Mouse (Mus musculus) cerebellum, postnatal 4 days (tissue): ENCODE measurements around the gene Arhgap15.

Experiments
- DNase-seq, 2 experiments: peaks; one replicate each; pipeline ENCODE4 v3.0.0; 2022; ENCODE audit warnings: low spot score in 2 of 2, mixed read lengths in 1 of 2

The Arhgap15 gene

GRCm38 (mm10) chr2:44111276-44111675 is 362.7 kb downstream of the Arhgap15 start:
- no peak for DNase-seq

GRCm38 (mm10) chr2:44112990-44113798 is 364.6 kb downstream of the Arhgap15 start:
- DNase-seq = no peak

GRCm38 (mm10) chr2:44114296-44114695 is 365.7 kb downstream of the Arhgap15 start:
- no peak for DNase-seq

GRCm38 (mm10) chr2:44121162-44121561 is 372.5 kb downstream of the Arhgap15 start:
- no peak for DNase-seq

DNA sequence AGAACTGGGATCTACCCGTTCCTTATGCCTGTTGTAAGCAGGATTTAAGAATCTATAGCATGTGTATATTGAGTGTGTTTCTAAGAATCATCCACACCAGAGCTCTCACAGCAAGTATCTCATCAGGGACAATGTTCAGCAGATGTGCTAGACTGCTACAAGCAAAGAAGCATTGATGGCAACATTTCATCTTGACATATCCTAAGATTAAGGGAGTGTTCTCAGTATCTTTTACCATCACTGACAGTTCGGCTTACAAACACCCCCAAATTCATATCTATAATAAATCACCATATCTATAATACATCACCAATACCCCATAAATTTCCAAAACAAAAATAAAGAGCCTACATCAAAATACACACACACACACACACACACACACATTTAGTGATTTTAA is 374.6 kb downstream of the Arhgap15 start:
- no peak for DNase-seq

DNA sequence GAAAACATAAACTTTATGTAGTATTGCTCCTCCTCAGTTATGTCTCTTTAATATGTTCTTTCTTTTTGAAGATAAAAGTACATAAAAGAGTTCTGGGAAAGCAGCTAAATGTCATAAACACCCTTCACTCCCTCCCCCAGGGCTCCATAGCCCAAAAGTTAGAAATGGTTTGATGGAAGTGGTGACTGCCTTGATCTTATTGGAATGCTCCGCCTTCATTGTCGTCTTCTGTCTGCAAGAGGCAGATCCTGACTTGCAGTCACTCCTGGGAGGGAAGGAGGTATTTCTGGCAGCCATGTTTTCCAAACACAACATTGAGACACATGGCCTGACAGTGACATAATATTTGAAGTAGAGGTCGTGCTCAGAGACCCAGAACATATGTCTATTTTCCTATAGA is 375.5 kb downstream of the Arhgap15 start:
- DNase-seq = no peak

GRCm38 (mm10) chr2:44124683-44125082 is 376.1 kb downstream of the Arhgap15 start:
- no peak for DNase-seq

- no peak for DNase-seq
Measured at GRCm38 (mm10) chr2:44126044-44126695, 377.5 kb downstream of the Arhgap15 start.

GRCm38 (mm10) chr2:44129533-44129932 is 380.9 kb downstream of the Arhgap15 start:
- DNase-seq = no peak

- DNase-seq = no peak
Measured at GRCm38 (mm10) chr2:44131271-44131670, 382.6 kb downstream of the Arhgap15 start.

DNA sequence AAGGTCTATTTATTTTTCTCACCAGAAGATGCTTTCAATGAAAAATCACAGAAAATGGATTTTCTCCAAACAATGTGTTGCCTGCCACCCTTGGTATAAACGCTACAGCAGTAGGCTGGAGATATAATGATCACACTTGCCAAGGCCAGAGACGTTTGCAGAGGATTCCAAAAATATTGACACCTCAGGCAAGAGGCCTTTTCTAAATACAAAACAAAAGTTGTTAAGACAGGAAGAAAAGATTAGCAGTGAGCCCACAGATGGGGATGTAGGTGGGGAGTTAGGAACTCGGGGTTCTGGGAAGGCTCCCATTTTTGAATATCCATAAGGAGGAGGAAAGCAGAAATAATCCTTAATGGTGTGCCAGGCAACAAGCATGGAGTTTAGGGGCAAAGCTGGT is 386.2 kb downstream of the Arhgap15 start:
- no peak for DNase-seq

DNA sequence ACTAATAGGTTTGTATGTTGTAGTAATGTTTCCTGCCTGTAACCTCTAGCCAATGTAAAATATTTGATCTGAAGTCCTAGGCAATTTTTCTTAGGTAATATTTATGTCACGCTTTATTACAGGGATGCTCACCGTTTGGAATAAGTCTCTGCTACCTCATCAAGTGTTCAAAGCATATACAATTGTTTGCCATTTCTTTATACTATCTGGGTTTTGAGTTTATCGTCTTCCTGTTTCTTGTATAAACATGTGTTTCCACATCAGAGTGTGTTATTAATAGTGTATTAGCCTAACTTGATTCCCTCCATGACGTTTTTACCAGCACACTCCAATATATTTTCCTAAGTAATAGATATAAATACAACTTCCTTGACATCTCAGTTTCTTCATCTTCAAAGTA is 391.8 kb downstream of the Arhgap15 start:
- no peak for DNase-seq

GRCm38 (mm10) chr2:44142152-44142551 is 393.5 kb downstream of the Arhgap15 start:
- no peak for DNase-seq

- DNase-seq = no peak
Measured at GRCm38 (mm10) chr2:44142611-44143010, 394.0 kb downstream of the Arhgap15 start.

DNA sequence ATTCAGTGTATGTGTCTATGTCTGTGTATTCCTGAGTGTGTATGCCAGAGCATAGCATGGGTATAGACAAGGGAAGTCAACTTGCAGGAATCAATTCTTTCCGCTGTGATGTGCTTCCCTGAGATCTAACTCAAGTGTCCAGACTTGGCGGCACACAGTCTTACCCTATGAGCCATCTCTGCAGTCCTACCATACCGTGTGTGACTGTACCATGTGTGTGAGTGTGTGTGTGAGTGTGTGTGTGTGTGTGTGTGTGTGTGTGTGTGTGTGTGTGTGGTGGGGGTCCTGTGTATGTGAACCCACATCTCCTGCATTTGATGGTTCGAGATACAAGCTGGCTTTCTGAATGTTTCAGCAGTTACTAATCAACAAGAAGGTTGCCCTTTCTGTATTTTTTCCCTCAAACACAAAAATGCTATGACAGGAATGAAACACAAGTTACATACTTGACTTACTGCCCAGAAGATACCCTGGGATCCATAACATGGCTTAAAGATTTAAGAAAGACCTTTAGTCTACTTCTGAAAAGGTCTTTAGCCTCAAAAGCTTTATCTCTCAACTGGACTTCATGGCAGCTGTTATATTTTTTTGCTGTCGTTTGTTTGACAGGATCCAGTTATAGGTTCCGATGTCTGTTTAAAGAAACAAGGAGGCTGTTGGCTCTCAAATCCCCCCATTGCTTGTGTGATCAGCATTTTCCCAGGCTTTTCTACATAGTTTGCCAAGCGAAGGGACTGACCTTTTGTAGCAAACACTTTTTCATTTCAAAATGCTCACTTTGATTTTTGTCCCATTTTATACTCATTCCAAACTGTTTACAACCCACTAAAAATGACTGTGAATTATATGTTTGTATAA is 397.7 kb downstream of the Arhgap15 start:
- DNase-seq = no peak

DNA sequence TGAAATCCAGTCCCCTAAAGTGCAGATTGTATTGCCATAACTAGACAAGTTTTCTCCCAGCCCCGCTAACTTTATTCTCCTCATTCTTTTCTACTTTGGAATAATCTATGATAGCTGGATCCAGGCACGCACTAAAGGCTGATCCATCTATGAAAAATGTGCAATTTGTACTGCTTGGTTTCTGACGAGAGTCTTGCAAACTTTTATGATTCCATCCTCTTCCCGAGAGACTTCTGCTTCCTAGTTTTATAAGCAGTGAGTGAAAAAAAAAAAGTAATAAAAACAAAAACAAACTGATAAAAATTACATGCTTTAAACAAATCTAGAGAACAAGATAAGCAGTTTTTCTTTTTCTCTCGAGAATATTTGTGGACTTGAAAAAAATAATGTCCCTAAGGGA is 398.9 kb downstream of the Arhgap15 start:
- DNase-seq = no peak

GRCm38 (mm10) chr2:44147971-44148370 is 399.3 kb downstream of the Arhgap15 start:
- no peak for DNase-seq

DNA sequence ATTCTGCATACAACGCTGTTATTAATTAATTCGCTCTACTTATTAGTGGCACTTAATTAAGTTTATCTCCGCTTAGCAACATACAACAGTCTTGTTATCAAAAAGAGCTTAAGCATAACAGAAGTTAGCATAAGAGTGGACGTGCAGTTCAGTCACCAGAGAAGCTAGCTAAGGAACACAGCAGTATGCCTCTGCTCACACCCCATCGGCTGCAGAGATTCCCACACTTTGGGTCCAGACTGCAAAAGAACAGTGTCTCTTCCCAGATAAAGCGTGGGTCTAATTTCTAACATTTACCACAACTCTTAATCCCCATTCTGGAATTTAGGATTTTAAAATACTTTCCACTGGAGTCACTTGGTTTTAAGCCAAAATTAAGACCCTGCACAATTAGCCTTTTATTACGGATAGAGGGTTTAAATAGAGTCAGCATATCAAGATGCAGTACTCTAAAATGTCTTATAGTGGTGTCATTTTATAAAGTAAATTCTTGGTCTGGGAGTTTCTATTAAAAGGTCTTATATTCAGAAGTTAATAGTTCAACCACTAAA is 400.0 kb downstream of the Arhgap15 start:
- DNase-seq = no peak

DNA sequence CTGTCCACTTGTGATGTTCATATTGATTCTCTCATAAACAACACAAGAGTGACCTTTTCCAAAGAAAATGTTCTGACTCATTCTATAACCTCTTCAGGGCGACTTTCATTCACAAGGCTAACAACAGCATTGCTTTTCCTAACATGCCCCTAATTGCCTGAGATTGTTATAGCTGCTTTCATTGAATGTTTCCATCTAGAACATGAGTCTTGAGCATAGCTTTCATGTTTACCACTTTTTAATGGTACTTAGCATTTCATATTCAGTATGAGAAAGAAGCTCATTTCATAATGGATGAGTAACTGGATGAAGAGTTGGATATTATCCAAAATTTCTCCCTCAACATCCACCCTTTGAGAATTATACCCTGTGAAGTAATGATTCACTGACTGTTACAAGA is 403.7 kb downstream of the Arhgap15 start:
- DNase-seq = no peak

DNA sequence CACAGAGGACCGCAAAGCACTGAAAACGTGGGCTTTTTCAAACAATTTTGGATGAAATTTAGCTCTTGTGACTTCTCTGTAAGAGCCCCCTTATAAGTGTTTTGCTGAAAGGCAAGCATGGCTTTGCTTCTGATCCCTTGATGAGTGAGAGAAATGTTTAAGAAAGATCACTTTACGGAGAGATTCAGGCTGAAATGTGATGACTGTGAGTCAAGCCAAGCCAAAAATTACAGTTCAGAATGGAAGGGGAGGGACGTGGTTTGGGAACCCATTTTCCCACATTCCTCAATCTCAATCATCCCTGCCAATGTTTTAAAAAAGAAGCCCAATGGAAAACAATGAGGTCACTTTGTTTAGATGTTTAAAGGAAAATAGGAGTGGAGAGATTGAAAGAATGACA is 411.7 kb downstream of the Arhgap15 start:
- no peak for DNase-seq

- no peak for DNase-seq
Measured at GRCm38 (mm10) chr2:44165789-44166188, 417.2 kb downstream of the Arhgap15 start.

DNA sequence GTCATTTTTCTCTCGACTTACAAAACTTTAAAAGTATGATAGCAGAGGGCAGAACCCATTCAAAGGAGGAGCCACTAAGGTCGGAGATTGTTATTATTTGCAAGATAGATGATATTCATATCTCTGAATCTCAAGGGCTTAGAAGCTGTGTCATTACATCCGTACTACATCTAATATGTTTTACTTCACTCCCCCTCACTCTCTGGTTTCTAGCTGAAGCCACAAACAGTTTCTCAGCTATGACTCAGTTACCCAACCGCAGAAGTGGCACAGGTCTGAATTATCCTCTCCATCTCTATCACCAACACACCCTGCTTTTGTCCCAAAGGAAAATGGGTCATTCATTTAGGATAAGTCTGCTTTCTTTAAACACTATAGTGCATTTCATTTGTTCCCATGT is 418.1 kb downstream of the Arhgap15 start:
- no peak for DNase-seq
